Mouse (Mus musculus) ES-Bruce4 (cell line): ENCODE measurements around the gene Slc7a11.

Source experiments
- CTCF ChIP-seq: IDR thresholded peaks from one replicate; pipeline ENCODE4 v1.8.1; 2011; ENCODE audit warnings: low read depth, low read length
- POLR2A ChIP-seq: IDR thresholded peaks from one replicate; pipeline ENCODE4 v1.8.1; 2011; ENCODE audit warnings: low read length; ENCODE audit not compliant: insufficient read depth

GRCm38 (mm10) chr3:50438520-50439253 is 4.7 kb downstream of the Slc7a11 start:
- TF ChIP-seq CTCF (no peak), POLR2A (no peak)
